In the genomic region with DNA sequence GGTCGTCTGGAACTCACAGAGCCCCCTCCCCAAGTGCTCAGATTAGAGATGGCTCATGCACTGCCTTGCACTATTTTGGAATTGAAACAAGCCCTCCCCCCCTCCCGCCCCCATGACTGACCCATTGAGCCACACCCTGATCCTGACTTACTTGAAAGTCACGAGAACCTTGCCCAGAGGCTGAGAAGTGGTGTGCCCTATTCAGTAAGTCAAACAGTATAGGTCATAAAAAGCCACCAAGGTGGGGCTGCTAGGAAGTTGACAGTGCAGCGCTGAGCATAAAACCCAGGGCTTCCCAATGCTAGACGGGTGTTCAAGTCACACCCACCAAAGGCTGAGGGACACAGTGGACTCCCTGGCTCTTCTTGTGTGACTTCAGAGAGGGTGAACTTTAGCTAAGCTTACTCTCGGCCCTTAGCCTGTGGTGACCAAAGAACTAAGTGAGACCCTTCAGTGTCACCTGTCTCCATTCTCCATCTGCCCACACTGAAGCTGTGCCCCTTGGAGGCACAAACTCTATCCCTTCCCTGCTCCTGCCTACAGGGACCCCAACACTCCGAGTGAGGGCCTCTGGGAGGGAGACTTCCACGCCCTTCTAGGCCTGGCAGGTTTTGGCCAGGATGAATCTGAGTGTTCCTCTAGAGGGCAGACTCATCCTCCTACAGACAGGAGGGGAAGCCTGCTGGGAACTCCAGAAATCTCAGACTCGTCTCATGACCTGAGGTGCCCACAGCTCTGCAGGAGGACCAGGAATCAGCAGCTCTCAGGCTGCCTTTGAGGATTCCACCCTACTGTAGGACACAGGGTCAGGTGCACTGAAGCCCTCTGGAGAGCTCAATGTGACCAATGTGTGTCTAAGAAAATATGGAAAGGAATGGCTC, we compare ENCODE assay signal across 1 mouse cellular context.
TF ChIP-seq lines count a peak whose summit lies in the region.

No protein-coding gene starts in this region.

TF ChIP-seq in CH12.LX, 34 proteins besides CTCF, POLR2A, EP300 and RAD21:
- TF ChIP-seq POLR2AphosphoS2 (IDR thresholded peaks at IDR 0.05; ENCODE audit: low read depth, low read length) = no peak
- 0 out of 2 replicates have a peak, but pooled peaks have one; percentile 11 for TF ChIP-seq TCF12 (IDR thresholded peaks at IDR 0.05; ENCODE audit: low read depth, low read length)
- no peak for TF ChIP-seq TBP (conservative IDR thresholded peaks at IDR 0.05; ENCODE audit: low read depth, low read length)
- TF ChIP-seq MYC (IDR thresholded peaks at IDR 0.05; ENCODE audit: low read depth, low read length) = no peak
- no peak for TF ChIP-seq ETS1 (conservative IDR thresholded peaks at IDR 0.05; ENCODE audit: low read depth, low read length)
- TF ChIP-seq USF2 (conservative IDR thresholded peaks at IDR 0.05; ENCODE audit: low read depth, low read length) = no peak
- TF ChIP-seq JUN (IDR thresholded peaks at IDR 0.05; ENCODE audit: insufficient read depth, low read depth, low read length) = no peak
- TF ChIP-seq SMC3 (IDR thresholded peaks at IDR 0.05; ENCODE audit: low read depth, low read length) = peak; percentile 61
- no peak for TF ChIP-seq MAX (IDR thresholded peaks at IDR 0.05; ENCODE audit: low read length)
- no peak; the same call in 1 of the 2 replicates for TF ChIP-seq SIN3A (IDR thresholded peaks at IDR 0.05; ENCODE audit: low read length)
- TF ChIP-seq HCFC1 (IDR thresholded peaks at IDR 0.05; ENCODE audit: low read depth, low read length) = no peak
- no peak for TF ChIP-seq JUND (conservative IDR thresholded peaks at IDR 0.05; ENCODE audit: low read depth, low read length)
- TF ChIP-seq IRF4 (IDR thresholded peaks at IDR 0.05; ENCODE audit: low read depth, low read length) = peak; percentile 54; the same call in 1 of the 2 replicates
- no peak for TF ChIP-seq ZKSCAN1 (IDR thresholded peaks at IDR 0.05; ENCODE audit: borderline replicate concordance, low read depth, low read length)
- no peak for TF ChIP-seq USF1 (IDR thresholded peaks at IDR 0.05; ENCODE audit: low read depth, low read length)
- TF ChIP-seq GABPA (IDR thresholded peaks at IDR 0.05; ENCODE audit: insufficient replicate concordance, low read depth, low read length) = no peak
- TF ChIP-seq BHLHE40 (IDR thresholded peaks at IDR 0.05; ENCODE audit: low read depth, low read length) = peak; percentile 41; the same call in 1 of the 2 replicates
- no peak for TF ChIP-seq ZNF384 (IDR thresholded peaks at IDR 0.05; ENCODE audit: low read depth, low read length)
- no peak for TF ChIP-seq ELF1 (IDR thresholded peaks at IDR 0.05; ENCODE audit: low read depth, low read length)
- no peak for TF ChIP-seq MXI1 (IDR thresholded peaks at IDR 0.05; ENCODE audit: low read depth, low read length)
- TF ChIP-seq MAFK (IDR thresholded peaks at IDR 0.05; ENCODE audit: insufficient replicate concordance, low read length) = no peak
- 0 out of 2 replicates have a peak, but pooled peaks have one; percentile 16 for TF ChIP-seq MEF2A (IDR thresholded peaks at IDR 0.05; ENCODE audit: borderline replicate concordance, low read depth, low read length)
- TF ChIP-seq NRF1 (IDR thresholded peaks at IDR 0.05; ENCODE audit: low read depth, low read length) = no peak
- TF ChIP-seq MAZ (IDR thresholded peaks at IDR 0.05; ENCODE audit: low read depth, low read length) = no peak
- no peak for TF ChIP-seq CHD1 (IDR thresholded peaks at IDR 0.05; ENCODE audit: low read depth, low read length)
- TF ChIP-seq PAX5 (IDR thresholded peaks at IDR 0.05; ENCODE audit: low read length) = no peak
- TF ChIP-seq ZMIZ1 (IDR thresholded peaks at IDR 0.05; ENCODE audit: low read depth, low read length) = no peak
- no peak for TF ChIP-seq KAT2A (IDR thresholded peaks at IDR 0.05; ENCODE audit: insufficient replicate concordance, low read length)
- TF ChIP-seq UBTF (IDR thresholded peaks at IDR 0.05; ENCODE audit: low read depth, low read length) = no peak
- TF ChIP-seq ZC3H11A (IDR thresholded peaks at IDR 0.05; ENCODE audit: low read depth, low read length) = no peak
- no peak for TF ChIP-seq RCOR1 (conservative IDR thresholded peaks at IDR 0.05; ENCODE audit: low read depth, low read length)
- TF ChIP-seq NELFE (IDR thresholded peaks at IDR 0.05; ENCODE audit: low read depth, low read length) = no peak
- TF ChIP-seq E2F4 (IDR thresholded peaks at IDR 0.05; ENCODE audit: insufficient replicate concordance, low read depth, low read length) = no peak
- no peak for TF ChIP-seq CHD2 (IDR thresholded peaks at IDR 0.05; ENCODE audit: low read length)
